Mouse (Mus musculus): ENCODE data around the gene Elovl6. TPM values are rescaled to one million over a fixed set of nuclear protein-coding genes. Genes with fewer than 3 reads are reported as not detected.

The Elovl6 gene
- polyA plus RNA-seq, 1 experiment, result 40.6 TPM

- Histone ChIP-seq H3K27me3 (ENCODE audit: control insufficient read depth, insufficient read depth, low read length) (no peaks in the 10 kb centered on the region), H3K27ac (ENCODE audit: insufficient read depth, low read length) (no peak overlapping the region), H3K4me1 (ENCODE audit: control insufficient read depth, insufficient read depth, low read length) (peaks cover 21% of the 10 kb centered on the region), H3K4me3 (replicated peaks; ENCODE audit: insufficient read depth, low read depth, low read length) (no peak overlapping the region)
- no peak for TF ChIP-seq POLR2A (IDR thresholded peaks at IDR 0.05; ENCODE audit: borderline replicate concordance, insufficient read depth, low read length)
- no peak for TF ChIP-seq CTCF (IDR thresholded peaks at IDR 0.05; ENCODE audit: borderline replicate concordance, insufficient read depth, low read depth, low read length)
- DNase-seq, result peak in 1 of 2 experiments; percentile 25
- 61% methylated on average over 8 of the region's 8 CpGs for WGBS
These were observed 59.6 kb downstream of the Elovl6 start for GRCm38 (mm10) chr3:129591761-129592160.

GRCm38 (mm10) chr3:129593001-129593400, 60.8 kb downstream of the Elovl6 start:
- Histone ChIP-seq H3K4me1 (ENCODE audit: control insufficient read depth, insufficient read depth, low read length) (peaks cover 16% of the 10 kb centered on the region), H3K27ac (ENCODE audit: insufficient read depth, low read length) (no peak overlapping the region), H3K4me3 (replicated peaks; ENCODE audit: insufficient read depth, low read depth, low read length) (no peak overlapping the region), H3K27me3 (ENCODE audit: control insufficient read depth, insufficient read depth, low read length) (no peaks in the 10 kb centered on the region)
- TF ChIP-seq POLR2A (IDR thresholded peaks at IDR 0.05; ENCODE audit: borderline replicate concordance, insufficient read depth, low read length), result no peak
- TF ChIP-seq CTCF (IDR thresholded peaks at IDR 0.05; ENCODE audit: borderline replicate concordance, insufficient read depth, low read depth, low read length), result no peak
- DNase-seq, result no peak
- 73% methylated on average over 9 of the region's 9 CpGs for WGBS

- no peaks in the 10 kb centered on the region for H3K27me3 ChIP-seq (ENCODE audit: control insufficient read depth, insufficient read depth, low read length)
- 92% methylated on average over 3 of the region's 3 CpGs for WGBS
- no peak overlapping the region for H3K4me3 ChIP-seq (replicated peaks; ENCODE audit: insufficient read depth, low read depth, low read length)
- TF ChIP-seq CTCF (IDR thresholded peaks at IDR 0.05; ENCODE audit: borderline replicate concordance, insufficient read depth, low read depth, low read length) (no peak), POLR2A (IDR thresholded peaks at IDR 0.05; ENCODE audit: borderline replicate concordance, insufficient read depth, low read length) (no peak)
- DNase-seq, result no peak
- H3K27ac ChIP-seq (ENCODE audit: insufficient read depth, low read length), result no peak overlapping the region
- H3K4me1 ChIP-seq (ENCODE audit: control insufficient read depth, insufficient read depth, low read length), result peaks cover 16% of the 10 kb centered on the region
These were observed 61.6 kb downstream of the Elovl6 start for GRCm38 (mm10) chr3:129593735-129594134.

GRCm38 (mm10) chr3:129596098-129596497, 63.9 kb downstream of the Elovl6 start:
- peaks cover 9% of the 10 kb centered on the region; the same call in 1 of the 2 replicates for H3K4me1 ChIP-seq (ENCODE audit: control insufficient read depth, insufficient read depth, low read length)
- no peak overlapping the region for H3K27ac ChIP-seq (ENCODE audit: insufficient read depth, low read length)
- no peaks in the 10 kb centered on the region for H3K27me3 ChIP-seq (ENCODE audit: control insufficient read depth, insufficient read depth, low read length)
- no peak for TF ChIP-seq CTCF (IDR thresholded peaks at IDR 0.05; ENCODE audit: borderline replicate concordance, insufficient read depth, low read depth, low read length)
- TF ChIP-seq POLR2A (IDR thresholded peaks at IDR 0.05; ENCODE audit: borderline replicate concordance, insufficient read depth, low read length), result no peak
- WGBS, result 94% methylated on average over 6 of the region's 6 CpGs
- no peak for DNase-seq
- no peak overlapping the region for H3K4me3 ChIP-seq (replicated peaks; ENCODE audit: insufficient read depth, low read depth, low read length)

- WGBS, result 89% methylated on average over 9 of the region's 9 CpGs
- no peak for DNase-seq
- Histone ChIP-seq H3K4me1 (ENCODE audit: control insufficient read depth, insufficient read depth, low read length) (peaks cover 5% of the 10 kb centered on the region; the same call in 1 of the 2 replicates), H3K27ac (ENCODE audit: insufficient read depth, low read length) (no peak overlapping the region), H3K4me3 (replicated peaks; ENCODE audit: insufficient read depth, low read depth, low read length) (no peak overlapping the region), H3K27me3 (ENCODE audit: control insufficient read depth, insufficient read depth, low read length) (no peaks in the 10 kb centered on the region)
- TF ChIP-seq CTCF (IDR thresholded peaks at IDR 0.05; ENCODE audit: borderline replicate concordance, insufficient read depth, low read depth, low read length), result no peak
These were observed 70.1 kb downstream of the Elovl6 start for GRCm38 (mm10) chr3:129602289-129602688.

- no peak for DNase-seq
- Histone ChIP-seq H3K4me1 (ENCODE audit: control insufficient read depth, insufficient read depth, low read length) (peaks cover 5% of the 10 kb centered on the region; the same call in 1 of the 2 replicates), H3K27ac (ENCODE audit: insufficient read depth, low read length) (no peak overlapping the region), H3K4me3 (replicated peaks; ENCODE audit: insufficient read depth, low read depth, low read length) (no peak overlapping the region), H3K27me3 (ENCODE audit: control insufficient read depth, insufficient read depth, low read length) (no peaks in the 10 kb centered on the region)
- TF ChIP-seq POLR2A (IDR thresholded peaks at IDR 0.05; ENCODE audit: borderline replicate concordance, insufficient read depth, low read length), result no peak
- no peak for TF ChIP-seq CTCF (IDR thresholded peaks at IDR 0.05; ENCODE audit: borderline replicate concordance, insufficient read depth, low read depth, low read length)
- WGBS, result 45% methylated on average over 7 of the region's 7 CpGs
These were observed 73.3 kb downstream of the Elovl6 start for GRCm38 (mm10) chr3:129605487-129605886.

GRCm38 (mm10) chr3:129605934-129606333, 73.8 kb downstream of the Elovl6 start:
- no peak for DNase-seq
- 44% methylated on average over 6 of the region's 6 CpGs for WGBS
- Histone ChIP-seq H3K4me3 (replicated peaks; ENCODE audit: insufficient read depth, low read depth, low read length) (no peak overlapping the region), H3K27me3 (ENCODE audit: control insufficient read depth, insufficient read depth, low read length) (no peaks in the 10 kb centered on the region), H3K27ac (ENCODE audit: insufficient read depth, low read length) (no peak overlapping the region), H3K4me1 (ENCODE audit: control insufficient read depth, insufficient read depth, low read length) (peaks cover 5% of the 10 kb centered on the region; the same call in 1 of the 2 replicates)
- TF ChIP-seq POLR2A (IDR thresholded peaks at IDR 0.05; ENCODE audit: borderline replicate concordance, insufficient read depth, low read length) (no peak), CTCF (IDR thresholded peaks at IDR 0.05; ENCODE audit: borderline replicate concordance, insufficient read depth, low read depth, low read length) (no peak)

GRCm38 (mm10) chr3:129611626-129612025, 79.5 kb downstream of the Elovl6 start:
- 63% methylated on average over 8 of the region's 8 CpGs for WGBS
- Histone ChIP-seq H3K27me3 (ENCODE audit: control insufficient read depth, insufficient read depth, low read length) (no peaks in the 10 kb centered on the region), H3K27ac (ENCODE audit: insufficient read depth, low read length) (no peak overlapping the region), H3K4me1 (ENCODE audit: control insufficient read depth, insufficient read depth, low read length) (peaks cover 8% of the 10 kb centered on the region; the same call in 1 of the 2 replicates), H3K4me3 (replicated peaks; ENCODE audit: insufficient read depth, low read depth, low read length) (no peak overlapping the region)
- TF ChIP-seq POLR2A (IDR thresholded peaks at IDR 0.05; ENCODE audit: borderline replicate concordance, insufficient read depth, low read length) (no peak), CTCF (IDR thresholded peaks at IDR 0.05; ENCODE audit: borderline replicate concordance, insufficient read depth, low read depth, low read length) (no peak)
- no peak for DNase-seq

All from cerebellum, adult 2 months (tissue).